Mouse (Mus musculus) hindlimb bud, embryonic 11.5 days (tissue): ENCODE data around the gene Hoxd10.

ENCODE experiments used
- DNase-seq: peaks from one replicate; pipeline ENCODE4 v3.0.0-alpha.2; 2012; ENCODE audit warnings: low read depth, low spot score; ENCODE audit errors: extremely low spot score

Gene Hoxd10

DNA sequence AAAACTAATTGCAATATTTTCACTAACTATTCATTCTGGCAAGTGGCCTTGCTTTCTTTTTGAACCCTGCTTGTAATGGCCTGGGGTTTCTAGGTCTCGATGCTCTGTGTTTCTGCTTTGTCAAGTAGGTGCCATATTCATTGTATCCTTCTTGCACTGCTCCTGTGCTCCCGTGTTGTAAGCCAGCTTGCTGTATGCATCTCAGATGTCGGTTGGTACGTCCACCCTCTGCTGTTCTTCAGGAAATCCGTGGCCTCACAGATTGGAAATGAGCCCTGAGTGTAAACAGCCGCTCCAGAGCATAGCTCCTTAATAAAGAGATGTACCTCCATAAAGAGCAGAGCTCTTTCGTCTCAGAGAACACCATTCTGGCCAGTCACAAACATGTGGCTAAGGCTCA lies 15.9 kb downstream of the Hoxd10 start:
- no peak for DNase-seq

DNA sequence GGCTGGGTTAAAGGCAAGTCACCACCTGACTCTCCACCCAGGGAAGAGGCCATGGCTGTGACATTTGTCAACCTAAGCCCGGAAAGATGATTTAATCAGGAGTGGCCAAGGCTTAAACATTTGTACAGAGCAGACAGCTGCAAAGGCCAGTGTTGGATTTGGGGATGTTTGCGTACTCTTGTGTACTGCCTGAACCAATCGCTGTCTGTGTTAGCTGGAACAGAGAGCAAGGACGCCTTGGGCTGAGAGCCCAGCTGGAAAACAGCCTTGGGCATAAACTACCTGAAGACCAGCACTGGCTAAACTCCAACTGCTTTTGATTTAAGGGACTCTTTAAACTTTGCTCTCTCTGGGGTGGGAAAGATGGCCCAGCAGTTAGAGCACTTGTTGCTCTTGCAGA lies 17.0 kb downstream of the Hoxd10 start:
- DNase-seq, result no peak

DNA sequence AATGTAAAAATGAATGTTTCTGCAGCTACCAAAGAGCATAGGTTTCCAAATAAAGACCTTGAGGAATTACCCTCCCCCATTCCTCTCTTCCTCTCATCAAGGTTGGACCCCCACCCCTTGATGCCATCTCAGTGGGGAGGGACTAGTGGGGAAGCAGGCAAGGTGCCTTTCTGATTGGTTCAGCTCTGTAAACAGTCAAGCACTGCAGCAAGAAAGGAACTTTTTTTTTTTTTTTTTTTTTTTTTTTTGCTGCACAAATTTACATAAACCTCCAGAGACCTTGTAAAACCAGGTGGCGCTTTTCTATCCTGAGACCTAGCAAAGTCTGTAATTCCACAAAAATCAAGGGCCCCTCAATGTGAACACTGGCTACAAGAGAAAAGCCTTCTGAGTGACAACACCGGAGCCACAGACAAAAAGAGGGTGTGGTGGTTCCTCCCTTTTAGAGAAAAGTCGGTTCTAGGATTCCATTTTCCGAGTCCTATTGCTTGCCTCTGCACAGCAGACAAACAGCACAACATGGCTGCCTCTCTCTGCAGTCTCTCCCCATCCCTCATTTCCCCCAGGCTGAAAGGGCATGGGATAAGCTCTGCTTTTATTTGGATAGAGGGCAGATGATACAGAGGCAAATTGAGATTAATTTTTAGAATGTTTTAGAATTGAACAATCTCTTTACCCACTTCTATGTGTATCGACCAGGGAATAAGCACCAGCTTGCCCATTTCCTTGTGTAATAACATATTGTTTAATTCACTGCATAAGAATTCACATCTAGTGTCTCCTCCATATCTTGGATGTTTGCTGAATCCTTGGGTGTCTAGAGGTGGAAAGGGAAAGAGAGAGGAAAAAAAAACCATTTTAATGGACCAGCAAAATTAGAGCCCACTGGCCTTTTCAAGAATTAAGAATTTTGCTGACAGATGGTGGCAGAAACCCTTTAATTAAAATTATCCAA lies 18.0 kb downstream of the Hoxd10 start:
- no peak for DNase-seq

DNA sequence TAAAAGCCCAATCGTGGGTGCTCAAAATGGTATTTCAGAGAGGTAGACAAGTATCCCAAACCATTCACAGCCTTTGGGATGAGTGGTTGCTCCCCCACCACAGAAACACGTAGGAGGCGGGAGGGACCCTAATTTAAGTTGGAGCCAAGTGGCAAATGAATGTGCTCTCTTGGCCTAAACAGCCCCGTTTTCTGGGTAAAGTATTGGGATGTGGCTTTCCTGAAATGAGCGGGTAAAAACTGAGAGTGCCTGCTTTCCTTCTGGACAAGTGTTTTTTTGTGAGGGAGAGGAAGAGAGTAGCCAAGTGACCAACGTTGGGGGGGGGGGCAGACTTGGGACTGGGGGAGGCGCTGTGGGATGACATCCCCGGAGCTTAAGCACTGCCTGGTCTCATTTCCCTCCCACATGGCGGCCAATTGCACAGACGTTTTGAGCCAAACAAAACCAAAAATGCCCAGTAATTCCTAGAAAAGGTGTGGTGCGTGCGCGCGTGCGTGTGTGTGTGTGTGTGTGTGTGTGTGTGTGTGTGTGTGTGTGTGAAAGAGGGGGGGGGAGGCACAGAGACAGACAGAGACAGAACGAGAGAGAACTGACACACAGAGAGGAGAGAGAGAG lies 19.3 kb downstream of the Hoxd10 start:
- no peak for DNase-seq

DNA sequence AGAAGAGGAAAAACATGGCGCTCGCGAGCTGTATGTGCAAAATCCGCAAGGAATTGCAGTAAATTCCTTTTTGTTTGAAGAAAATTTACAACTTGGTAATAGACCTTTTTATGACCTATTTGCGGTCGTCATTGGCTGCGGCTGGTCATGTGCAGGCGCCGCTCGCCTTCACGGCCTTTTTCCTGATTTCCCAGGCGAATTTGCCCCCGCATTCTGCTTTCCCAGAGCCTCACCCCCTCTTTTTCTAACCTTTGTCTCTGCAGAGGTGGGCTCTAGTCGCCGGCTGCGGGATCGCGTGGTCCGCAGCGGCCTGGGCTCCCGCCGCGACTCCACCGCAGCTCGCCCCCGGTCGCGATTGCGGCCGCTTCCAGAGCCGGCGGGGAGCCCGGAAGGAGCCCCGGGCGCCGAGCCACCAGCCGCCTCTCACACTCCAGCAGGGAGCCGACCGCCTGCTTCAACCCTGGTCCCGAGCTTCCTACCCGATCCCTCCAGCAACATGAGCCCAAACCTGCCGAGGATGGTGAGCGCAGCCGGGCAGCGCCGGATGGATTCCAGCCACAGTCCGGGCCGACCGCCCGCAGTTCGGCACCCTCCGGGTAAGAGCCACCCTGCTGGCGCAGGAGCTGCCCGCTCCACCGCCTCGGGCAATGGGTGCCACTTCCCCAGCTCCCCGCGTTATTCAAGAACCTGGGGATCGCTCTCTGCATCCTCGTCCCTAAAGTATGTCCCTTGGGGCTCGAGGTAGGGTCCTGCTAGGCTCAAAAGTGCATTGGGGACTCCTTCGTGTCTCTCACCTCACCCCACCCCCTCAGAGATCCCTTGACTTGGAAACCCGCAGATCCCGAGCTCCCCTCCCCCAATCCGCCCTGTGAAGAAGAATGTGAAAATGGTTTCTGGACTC lies 20.2 kb downstream of the Hoxd10 start, which contains the start of the genes Hoxd3 and Hoxd4:
Gene Hoxd3, plus strand, starts transcription at position 207 of the 901 bp plus-strand sequence.
Gene Hoxd4, plus strand, starts transcription at position 209 of the 901 bp plus-strand sequence.
- DNase-seq, result no peak

DNA sequence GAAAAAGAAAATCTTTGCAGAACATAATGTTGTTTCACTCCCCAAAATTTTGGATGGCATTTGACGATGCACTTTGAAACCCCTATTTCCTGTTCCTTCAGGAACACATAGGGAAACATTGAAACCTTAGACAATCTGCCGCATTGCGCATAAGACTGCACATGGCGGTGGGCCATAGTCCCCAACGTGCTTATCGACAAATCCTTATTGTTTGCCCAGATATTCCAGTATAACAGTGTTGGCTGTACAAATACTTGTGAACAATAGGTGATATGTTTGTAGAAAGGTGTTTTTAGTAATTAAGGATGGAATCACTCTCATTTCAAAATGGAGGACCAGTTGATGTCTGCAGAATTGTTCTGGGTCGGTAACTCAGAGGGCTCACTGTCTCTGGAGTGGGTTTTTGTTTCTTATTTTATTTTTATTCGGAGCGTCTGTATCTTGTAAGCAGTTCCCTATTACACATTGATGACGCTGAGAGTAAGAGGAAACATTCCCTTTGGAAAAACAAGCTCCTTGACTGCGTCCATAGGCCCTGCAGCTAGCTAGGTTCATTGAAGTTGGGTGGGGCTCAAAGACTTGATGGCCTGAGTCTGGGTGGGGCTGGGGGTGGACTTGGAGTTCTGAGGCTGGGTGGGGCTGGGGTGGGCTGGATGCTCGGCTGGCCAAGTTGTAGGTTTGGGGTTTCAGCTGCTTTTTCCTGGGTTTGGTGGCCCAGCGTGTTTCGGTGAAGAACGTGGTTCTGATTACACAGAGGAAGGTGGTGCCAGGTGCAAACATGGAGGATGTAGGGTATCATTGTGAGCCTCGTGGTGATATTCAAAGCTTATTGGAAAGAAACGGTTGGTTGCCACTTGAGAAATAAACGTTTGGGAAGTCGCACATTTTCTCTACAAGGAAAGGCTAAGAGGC lies 21.8 kb downstream of the Hoxd10 start:
- DNase-seq, result no peak

DNA sequence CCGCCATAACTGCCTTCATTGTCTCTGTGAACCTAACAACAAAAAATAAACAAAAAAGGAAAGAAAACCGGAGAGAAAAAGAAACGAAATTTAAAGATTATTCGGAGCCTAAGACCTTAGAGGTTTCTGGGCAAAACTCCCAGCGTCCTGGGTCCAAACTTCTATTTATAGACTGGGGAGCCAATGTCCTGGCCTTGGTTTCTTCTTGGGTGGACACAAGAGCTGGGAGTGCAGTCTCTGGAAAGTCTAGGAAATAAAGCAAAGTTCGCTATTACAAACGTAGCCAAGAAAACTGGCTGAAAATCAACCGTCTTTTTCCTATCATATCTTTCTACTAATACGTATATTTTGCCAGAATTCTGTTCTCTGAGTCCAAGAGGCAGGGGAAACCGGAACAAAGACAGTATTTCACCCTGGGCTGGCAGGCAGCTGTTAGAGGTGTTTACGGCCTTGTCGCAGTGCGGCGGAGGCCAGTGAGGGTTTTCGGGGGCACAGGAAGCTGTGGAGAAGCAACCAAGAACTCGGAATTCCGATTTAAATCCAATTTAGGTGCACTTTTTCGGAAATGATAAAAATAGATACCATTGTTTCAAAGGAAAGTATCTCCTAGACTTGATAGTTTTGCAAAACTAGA lies 22.5 kb downstream of the Hoxd10 start:
- DNase-seq, result no peak

DNA sequence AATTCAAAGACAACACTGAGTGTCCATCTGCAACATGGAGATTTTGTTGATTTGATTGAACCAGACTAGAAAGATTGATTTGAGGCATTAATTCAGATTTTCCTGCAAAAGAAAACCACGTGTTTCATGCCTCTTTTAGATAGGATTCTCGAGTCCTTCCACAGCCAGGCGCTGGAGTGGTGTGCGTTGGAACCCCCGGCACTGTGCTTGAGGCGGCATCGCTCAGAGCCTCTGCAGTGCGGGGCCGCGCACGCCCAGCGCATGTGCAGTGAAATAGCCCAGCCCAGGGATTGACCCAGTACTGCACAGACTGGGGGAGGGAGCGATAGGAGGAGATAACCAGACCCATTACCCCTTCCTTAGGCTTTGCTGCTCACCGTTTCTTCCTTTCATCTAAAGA lies 23.2 kb downstream of the Hoxd10 start:
- DNase-seq, result no peak

DNA sequence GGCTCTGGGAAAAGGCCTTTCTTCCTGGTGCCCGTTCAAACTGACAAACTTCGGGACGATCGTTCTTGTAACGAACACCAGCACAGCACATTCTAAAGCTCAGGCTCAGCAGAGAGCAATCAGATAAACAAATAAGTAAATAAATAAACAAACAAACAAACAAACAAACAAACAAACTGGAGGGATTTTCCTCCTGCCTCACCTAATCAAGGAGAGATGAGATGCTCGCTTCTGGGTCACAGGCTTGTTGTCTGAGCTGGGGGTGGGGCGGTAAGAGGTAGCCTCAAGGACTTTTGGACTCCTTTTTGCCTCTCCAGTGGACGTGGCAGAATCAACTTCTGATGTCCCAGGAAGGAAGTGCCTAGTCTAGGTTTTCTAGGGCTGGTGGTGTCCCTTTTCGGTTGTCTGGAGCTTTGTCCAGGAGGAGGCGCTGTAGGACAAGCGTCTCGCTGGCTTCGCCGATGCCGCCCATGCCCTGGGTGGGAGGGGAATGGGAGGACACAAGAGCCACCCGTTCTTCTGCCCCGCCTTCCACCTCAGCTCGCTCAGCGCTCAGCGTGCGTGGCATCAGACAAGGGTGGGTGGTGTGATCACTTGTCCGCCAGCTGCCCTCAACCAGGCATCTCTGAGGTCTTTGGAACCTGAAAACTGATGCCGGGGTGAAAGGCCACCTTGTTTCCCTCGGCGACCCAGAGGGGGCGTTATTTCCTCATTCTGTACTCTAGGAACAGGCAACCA lies 23.9 kb downstream of the Hoxd10 start:
- peak; percentile 94 for DNase-seq

DNA sequence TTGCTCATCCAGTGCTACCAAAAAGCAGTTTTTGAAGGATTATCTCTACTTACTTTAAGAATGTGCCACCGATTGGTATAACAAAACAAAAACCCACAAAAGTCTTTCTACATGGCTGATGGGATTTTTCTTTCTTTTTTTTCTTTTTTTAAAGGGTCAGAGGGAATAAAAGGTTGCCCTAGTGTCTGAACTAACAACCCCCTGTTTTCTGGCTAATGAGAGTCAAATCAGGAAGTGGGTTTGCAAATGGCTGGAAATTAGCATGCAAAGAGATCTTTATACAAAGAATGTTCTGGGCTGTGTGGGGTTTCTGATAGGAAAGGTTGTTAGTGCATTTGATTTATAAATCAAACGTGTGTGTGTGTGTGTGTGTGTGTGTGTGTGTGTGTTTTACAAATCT lies 28.7 kb downstream of the Hoxd10 start:
- DNase-seq, result no peak

DNA sequence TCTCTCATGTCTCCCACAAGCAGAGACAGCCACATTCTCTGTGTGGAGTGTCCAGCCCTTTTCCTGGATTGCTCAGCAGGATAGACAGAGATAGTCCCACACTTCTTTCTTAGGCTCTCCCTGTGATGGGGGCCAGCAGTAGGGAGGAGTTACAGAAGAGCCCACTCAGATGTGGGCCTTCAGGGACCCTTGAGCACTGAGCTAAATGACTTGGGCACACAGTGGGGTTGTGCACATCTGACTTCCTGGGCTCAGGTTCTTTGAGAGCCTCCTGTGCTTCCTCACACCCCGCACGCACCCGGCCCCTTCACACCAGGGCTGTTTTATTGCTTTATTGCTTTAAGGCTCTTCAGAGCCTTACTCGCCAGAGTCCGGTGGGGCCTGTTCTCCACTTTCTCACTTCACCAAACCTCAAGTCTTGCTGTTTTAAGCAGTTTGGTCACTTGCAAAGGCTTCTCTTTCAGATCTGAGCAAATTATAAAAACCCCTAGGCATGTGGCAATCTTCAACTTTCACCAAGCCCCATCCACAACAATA lies 29.3 kb downstream of the Hoxd10 start:
- no peak for DNase-seq

DNA sequence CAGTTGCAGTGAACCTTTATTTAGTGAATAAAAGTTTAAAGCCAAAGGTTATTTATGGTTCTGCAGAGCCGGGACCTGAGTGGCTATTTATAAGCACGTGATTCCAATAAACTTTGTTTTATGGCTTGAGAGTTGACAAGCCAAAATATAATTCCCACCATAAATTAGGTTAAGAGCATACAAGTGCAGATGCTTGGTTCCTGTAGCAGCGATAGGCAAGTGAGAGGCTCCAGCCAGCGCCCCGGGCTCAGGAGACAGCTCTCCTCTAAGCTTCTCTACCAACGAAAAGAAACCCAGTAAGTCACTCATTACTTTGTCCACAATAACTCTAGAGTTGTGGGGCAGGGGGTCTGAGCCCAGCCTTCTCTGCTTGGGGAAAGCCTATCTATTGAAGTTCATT lies 30.2 kb downstream of the Hoxd10 start:
- no peak for DNase-seq

DNA sequence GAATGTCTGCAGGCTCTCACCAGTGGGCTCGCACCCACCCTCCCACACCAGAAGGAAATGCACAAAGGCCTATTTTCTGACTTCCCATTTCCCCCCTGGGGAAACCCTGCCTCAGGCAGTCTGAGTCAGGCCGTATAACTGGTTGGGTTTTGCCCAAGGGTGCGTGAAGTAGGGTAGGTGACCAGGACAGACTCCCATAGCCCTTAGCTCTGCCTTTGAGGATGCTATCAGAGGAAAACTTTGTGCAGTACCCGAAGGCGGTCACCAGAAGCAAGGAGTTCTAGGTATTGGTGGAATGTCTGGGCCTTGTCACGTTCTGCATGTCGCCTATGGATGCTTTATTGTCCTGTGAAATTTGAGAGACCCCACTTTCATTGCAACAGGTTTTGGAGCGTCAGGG lies 31.2 kb downstream of the Hoxd10 start:
- DNase-seq, result no peak

DNA sequence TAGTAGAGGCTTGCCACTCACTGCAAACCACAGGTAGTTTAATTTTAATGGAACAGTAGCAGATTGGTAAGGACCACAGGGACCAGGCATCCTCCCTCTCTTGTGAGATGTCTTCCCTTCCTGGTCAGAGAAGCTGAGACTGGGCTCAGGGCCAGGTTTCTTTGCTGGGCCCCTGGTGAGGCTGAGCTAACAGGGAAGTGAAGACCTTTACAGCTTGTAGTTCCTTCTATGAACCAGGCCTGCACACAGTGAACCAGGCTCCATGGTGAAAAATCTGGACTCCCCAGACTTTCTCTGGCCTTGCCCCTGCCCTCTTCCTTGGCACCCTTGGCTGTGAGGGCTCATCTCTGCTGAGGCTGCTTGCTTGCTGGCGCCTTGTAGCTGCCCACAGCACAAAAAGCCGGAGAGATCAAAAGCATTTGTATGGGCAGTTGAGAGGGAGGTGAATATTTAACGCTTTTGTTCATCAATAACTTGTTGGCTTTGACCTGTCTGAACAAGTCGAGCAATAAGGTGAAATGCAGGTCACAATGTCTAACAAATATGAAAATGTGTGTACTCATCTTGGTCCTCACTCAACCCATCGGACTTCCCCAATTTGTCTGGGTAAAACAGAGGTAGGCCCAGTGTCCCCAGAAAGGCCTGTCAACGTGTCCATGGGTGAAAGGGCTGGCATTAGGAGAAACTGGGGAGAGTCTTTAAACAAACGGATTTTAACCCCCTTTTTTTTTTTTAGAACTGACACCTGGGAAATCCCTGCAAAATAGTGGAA lies 32.7 kb downstream of the Hoxd10 start:
- DNase-seq, result no peak

DNA sequence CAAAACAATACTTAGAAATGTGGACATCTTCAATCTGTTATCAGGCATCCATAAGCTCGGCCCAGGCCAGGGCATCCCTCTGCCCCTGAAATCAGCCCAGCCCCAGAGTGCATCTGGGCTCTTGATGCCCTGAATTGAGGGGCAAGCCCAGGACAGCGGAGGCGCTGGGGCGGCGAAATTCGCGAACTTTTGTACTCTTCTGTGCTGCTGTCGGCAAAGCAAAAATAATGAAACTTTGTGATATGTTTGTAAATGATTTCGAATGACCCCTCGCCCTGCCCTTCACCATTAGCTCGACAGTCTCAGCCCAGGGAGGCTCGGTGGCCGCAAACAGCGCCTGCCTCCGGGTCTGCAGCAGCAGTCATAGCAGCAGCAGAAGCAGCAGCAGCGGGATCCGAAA lies 33.4 kb downstream of the Hoxd10 start:
- no peak for DNase-seq

DNA sequence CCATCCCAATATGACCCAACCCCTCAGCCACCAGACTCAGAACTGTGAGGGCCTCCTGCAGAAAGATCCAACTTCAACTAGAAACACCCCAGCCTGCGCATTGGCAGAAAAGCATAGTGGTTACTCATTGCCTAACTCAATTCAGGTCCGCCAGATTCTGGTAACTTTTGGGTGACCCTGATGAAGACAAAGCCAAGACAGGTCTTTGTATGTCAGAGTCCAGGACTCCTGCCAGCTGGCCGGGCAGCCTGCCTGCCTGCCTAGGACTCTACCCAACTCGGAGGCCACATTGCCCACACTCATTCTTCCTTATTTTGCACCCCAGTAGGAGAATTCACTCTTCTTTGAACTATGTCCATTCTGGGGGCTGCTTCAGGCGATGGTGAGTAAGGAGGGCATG lies 34.8 kb downstream of the Hoxd10 start, which contains the start of gene Gm28230:
Gene Gm28230, plus strand, starts transcription at position 178 of the 400 bp plus-strand sequence.
- DNase-seq, result no peak

DNA sequence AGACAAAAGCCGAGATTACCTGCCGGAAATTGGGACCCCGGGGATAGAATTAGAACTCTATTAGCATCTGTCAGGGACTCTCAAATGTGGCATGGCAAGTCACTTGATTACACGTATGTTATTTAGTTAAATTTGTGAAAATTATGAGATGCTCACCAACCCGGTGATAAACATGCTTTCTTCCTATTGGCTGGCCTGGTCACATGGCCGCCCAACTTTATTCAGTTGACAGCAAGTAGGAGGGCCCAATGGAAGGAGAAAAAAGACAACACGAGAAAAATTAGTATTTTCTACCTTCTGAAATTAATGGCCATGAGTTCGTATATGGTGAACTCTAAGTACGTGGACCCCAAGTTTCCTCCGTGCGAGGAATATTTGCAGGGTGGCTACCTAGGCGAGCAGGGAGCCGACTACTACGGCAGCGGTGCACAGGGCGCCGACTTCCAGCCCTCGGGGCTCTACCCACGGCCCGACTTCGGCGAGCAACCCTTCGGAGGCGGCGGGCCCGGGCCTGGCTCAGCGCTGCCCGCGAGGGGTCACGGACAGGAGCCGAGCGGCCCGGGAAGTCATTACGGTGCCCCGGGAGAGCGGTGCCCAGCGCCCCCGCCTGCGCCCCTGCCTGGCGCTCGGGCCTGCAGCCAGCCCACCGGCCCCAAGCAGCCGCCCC lies 35.4 kb downstream of the Hoxd10 start:
- no peak for DNase-seq
